Mouse (Mus musculus) stomach, embryonic 15.5 days (tissue): Measurements from ENCODE around the gene St8sia1. TPM values are rescaled to one million over a fixed set of nuclear protein-coding genes. Genes with fewer than 3 reads are reported as not detected.

Experiments
- ATAC-seq: fragments of 200-750 bp; cut with Nextera tagmentation; 2 replicates; pipeline ENCODE4 v1.8.0; 2017; ENCODE audit warnings: low read depth, moderate number of reproducible peaks, moderate TSS enrichment; ENCODE audit not compliant: insufficient read depth, low FRiP score
- H3K27ac ChIP-seq: fragments of 300-500 bp; sonication (generic); 2 replicates; pipeline ENCODE4 v1.5.1; 2015; ENCODE audit warnings: mild to moderate bottlenecking, inconsistent platforms
- H3K27me3 ChIP-seq: fragments of 300-500 bp; sonication (generic); replicated peaks from 2 replicates; pipeline ENCODE4 v1.6.1; 2015; ENCODE audit warnings: inconsistent platforms
- H3K36me3 ChIP-seq: fragments of 300-500 bp; sonication (generic); 2 replicates; pipeline ENCODE4 v1.6.1; 2015; ENCODE audit warnings: inconsistent platforms
- H3K4me1 ChIP-seq: fragments of 300-500 bp; sonication (generic); 2 replicates; pipeline ENCODE4 v1.6.1; 2015; ENCODE audit warnings: inconsistent platforms
- H3K4me2 ChIP-seq: fragments of 300-500 bp; sonication (generic); 2 replicates; pipeline ENCODE4 v1.6.1; 2015; ENCODE audit warnings: mild to moderate bottlenecking, inconsistent platforms
- H3K4me3 ChIP-seq: fragments of 300-500 bp; sonication (generic); replicated peaks from 2 replicates; pipeline ENCODE4 v1.5.1; 2015; ENCODE audit warnings: inconsistent platforms
- H3K9ac ChIP-seq: fragments of 300-500 bp; sonication (generic); 2 replicates; pipeline ENCODE4 v1.6.1; 2015; ENCODE audit warnings: inconsistent platforms
- H3K9me3 ChIP-seq: fragments of 300-500 bp; sonication (generic); 2 replicates; pipeline ENCODE4 v1.6.1; 2016; ENCODE audit warnings: inconsistent platforms
- WGBS: fragments of 180-500 bp; shearing (Covaris S2); methylation state at CpG from one replicate; pipeline ENCODE4 v1.1.7; 2015; 5-methylcytosine and 5-hydroxymethylcytosine counted together
- polyA plus RNA-seq: library from polyadenylated mRNA; unstranded; fragments of >200 nt; fragmentation: Nextera tagmentation; extraction: Ambion mirVana; gene quantifications from 2 replicates; pipeline ENCODE4 v1.2.1, GENCODE M21; 2015

The St8sia1 gene
- polyA plus RNA-seq, 1 experiment from 2014 or later: 0.96 TPM

GRCm38 (mm10) chr6:142801687-142802086 is 162.6 kb downstream of the St8sia1 start:
- no peak overlapping the region for H3K4me3 ChIP-seq
- 82% methylated on average over 5 of the region's 5 CpGs for WGBS
- ATAC-seq: no peak
- H3K4me2 ChIP-seq: no peak overlapping the region
- no peaks in the 10 kb centered on the region for H3K36me3 ChIP-seq
- H3K9ac ChIP-seq: no peak overlapping the region
- no peaks in the 10 kb centered on the region for H3K9me3 ChIP-seq
- no peaks in the 10 kb centered on the region for H3K4me1 ChIP-seq
- no peaks in the 10 kb centered on the region for H3K27me3 ChIP-seq
- no peak overlapping the region for H3K27ac ChIP-seq

GRCm38 (mm10) chr6:142799704-142800374 is 164.4 kb downstream of the St8sia1 start:
- Histone ChIP-seq H3K36me3 (no peaks in the 10 kb centered on the region), H3K9ac (no peak overlapping the region), H3K4me1 (no peaks in the 10 kb centered on the region), H3K27me3 (no peaks in the 10 kb centered on the region), H3K4me3 (no peak overlapping the region), H3K4me2 (no peak overlapping the region), H3K27ac (no peak overlapping the region), H3K9me3 (no peaks in the 10 kb centered on the region)
- ATAC-seq: no peak
- 65% methylated on average over 7 of the region's 7 CpGs for WGBS

- no peak overlapping the region for H3K4me2 ChIP-seq
- no peak for ATAC-seq
- no peak overlapping the region for H3K4me3 ChIP-seq
- WGBS: 73% methylated on average over 9 of the region's 9 CpGs
- no peaks in the 10 kb centered on the region for H3K36me3 ChIP-seq
- H3K27ac ChIP-seq: no peak overlapping the region
- H3K9ac ChIP-seq: no peak overlapping the region
- H3K9me3 ChIP-seq: no peaks in the 10 kb centered on the region
- H3K27me3 ChIP-seq: no peaks in the 10 kb centered on the region
- no peaks in the 10 kb centered on the region for H3K4me1 ChIP-seq
Observed at GRCm38 (mm10) chr6:142798837-142799236, 165.4 kb downstream of the St8sia1 start.

- H3K4me3 ChIP-seq: no peak overlapping the region
- no peak overlapping the region for H3K9ac ChIP-seq
- no peaks in the 10 kb centered on the region for H3K9me3 ChIP-seq
Observed at GRCm38 (mm10) chr6:142797996-142798395, 166.3 kb downstream of the St8sia1 start.

GRCm38 (mm10) chr6:142795655-142796441 is 168.4 kb downstream of the St8sia1 start:
- Histone ChIP-seq H3K9me3 (no peaks in the 10 kb centered on the region), H3K27ac (no peak overlapping the region), H3K4me2 (no peak overlapping the region), H3K9ac (no peak overlapping the region), H3K36me3 (no peaks in the 10 kb centered on the region), H3K4me1 (no peaks in the 10 kb centered on the region), H3K27me3 (no peaks in the 10 kb centered on the region), H3K4me3 (no peak overlapping the region)
- ATAC-seq: no peak
- WGBS: 27% methylated on average over 15 of the region's 15 CpGs

More at GRCm38 (mm10) chr6:142797996-142798395, 166.3 kb downstream of the St8sia1 start:
- ATAC-seq: no peak
- no peaks in the 10 kb centered on the region for H3K4me1 ChIP-seq
- no peaks in the 10 kb centered on the region for H3K27me3 ChIP-seq
- H3K27ac ChIP-seq: no peak overlapping the region
- WGBS: 81% methylated on average over 1 of the region's 1 CpGs
- no peaks in the 10 kb centered on the region for H3K36me3 ChIP-seq
- H3K4me2 ChIP-seq: no peak overlapping the region

DNA sequence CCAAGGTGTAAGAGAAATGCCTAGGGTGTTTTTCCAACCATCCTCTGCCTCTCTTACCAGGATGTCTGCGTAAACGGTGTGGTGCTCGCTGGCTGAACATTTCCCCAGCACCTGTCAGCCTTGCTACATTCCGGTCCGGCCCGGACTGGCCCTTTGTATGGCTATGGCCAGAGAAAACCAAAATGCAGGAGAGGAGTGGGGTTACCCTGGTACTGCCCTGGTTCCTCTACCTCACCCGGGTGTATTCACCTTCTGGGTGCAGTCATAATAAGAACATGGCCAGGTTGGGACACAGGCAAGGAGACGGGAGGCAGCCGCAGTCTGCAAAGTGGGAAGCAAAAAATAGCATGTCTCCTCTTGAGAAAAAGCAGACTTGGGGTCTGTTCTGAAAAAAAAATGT is 169.2 kb downstream of the St8sia1 start:
- WGBS: 54% methylated on average over 9 of the region's 9 CpGs
- no peak overlapping the region for H3K4me3 ChIP-seq
- H3K4me1 ChIP-seq: no peaks in the 10 kb centered on the region

DNA sequence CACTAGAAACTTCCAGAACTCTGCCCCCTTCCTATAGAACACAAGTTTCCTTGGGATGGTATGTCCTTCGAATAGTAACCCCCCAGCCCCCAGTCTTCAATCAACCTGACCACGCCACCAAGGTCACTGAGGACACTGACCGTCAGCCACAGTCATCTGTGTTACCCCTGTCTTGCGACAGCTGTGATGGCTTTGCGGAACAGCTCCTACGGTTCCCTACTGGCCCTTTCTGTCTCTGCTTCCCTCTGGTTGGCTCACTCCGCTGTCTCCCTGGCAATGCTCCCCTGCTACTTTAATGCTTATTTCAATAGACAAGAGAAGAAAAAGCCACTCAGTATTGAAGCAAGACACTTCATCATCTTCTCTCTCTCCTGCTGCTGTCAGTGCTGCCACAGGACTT is 170.8 kb downstream of the St8sia1 start:
- Histone ChIP-seq H3K36me3 (no peaks in the 10 kb centered on the region), H3K9ac (no peak overlapping the region), H3K27ac (no peak overlapping the region), H3K4me2 (no peak overlapping the region), H3K4me1 (no peaks in the 10 kb centered on the region), H3K27me3 (no peaks in the 10 kb centered on the region), H3K9me3 (no peaks in the 10 kb centered on the region), H3K4me3 (no peak overlapping the region)
- ATAC-seq: no peak
- WGBS: 51% methylated on average over 7 of the region's 7 CpGs

More for the DNA sequence above, 169.2 kb downstream of the St8sia1 start:
- peak overlapping the region; percentile 37; the same call in 1 of the 2 replicates for H3K27ac ChIP-seq
- no peaks in the 10 kb centered on the region for H3K27me3 ChIP-seq
- H3K9ac ChIP-seq: no peak overlapping the region
- no peak for ATAC-seq
- H3K4me2 ChIP-seq: no peak overlapping the region
- no peaks in the 10 kb centered on the region for H3K36me3 ChIP-seq
- H3K9me3 ChIP-seq: no peaks in the 10 kb centered on the region

DNA sequence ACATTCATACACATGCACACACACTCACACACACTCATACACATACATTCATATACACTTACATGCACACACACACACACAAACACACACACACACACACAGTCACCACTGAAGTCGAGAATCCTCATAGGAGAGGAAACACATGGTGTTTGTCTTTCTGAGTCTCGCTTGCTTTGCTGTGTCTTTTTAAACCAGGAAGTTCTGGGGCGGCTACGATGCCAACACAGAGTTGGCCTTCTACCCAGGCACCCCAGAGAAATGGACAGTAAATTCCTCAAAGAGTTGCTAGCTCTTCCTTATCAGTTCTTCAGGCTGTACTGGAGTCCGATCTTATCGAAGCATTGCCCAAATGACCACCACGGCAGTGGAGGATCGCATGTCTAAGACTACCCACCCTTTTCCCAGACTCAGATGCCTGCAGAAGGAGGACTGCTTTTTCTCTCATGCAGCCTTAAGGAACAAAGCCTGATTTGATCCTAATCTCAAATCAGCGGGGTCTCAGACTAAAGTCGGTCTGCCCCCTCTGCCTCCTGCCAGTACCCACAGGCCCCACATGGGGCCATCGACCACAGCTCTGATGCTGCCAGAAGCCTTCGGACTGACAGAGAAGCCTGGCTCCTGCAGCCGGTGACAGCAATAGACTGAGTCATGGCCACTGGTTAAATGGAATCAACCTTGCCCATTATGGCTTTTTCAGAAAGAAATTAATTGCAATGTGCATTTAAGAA is 171.8 kb downstream of the St8sia1 start:
- Histone ChIP-seq H3K4me1 (no peaks in the 10 kb centered on the region), H3K9ac (no peak overlapping the region), H3K4me2 (no peak overlapping the region), H3K36me3 (no peaks in the 10 kb centered on the region), H3K4me3 (no peak overlapping the region), H3K27ac (no peak overlapping the region), H3K9me3 (no peaks in the 10 kb centered on the region), H3K27me3 (no peaks in the 10 kb centered on the region)
- 49% methylated on average over 13 of the region's 13 CpGs for WGBS
- ATAC-seq: no peak

GRCm38 (mm10) chr6:142789736-142790135 is 174.5 kb downstream of the St8sia1 start:
- no peak overlapping the region for H3K4me3 ChIP-seq
- H3K4me2 ChIP-seq: no peak overlapping the region
- no peaks in the 10 kb centered on the region for H3K9me3 ChIP-seq
- no peak overlapping the region for H3K9ac ChIP-seq
- no peaks in the 10 kb centered on the region for H3K4me1 ChIP-seq
- ATAC-seq: no peak
- H3K36me3 ChIP-seq: no peaks in the 10 kb centered on the region
- 90% methylated on average over 10 of the region's 10 CpGs for WGBS
- no peaks in the 10 kb centered on the region for H3K27me3 ChIP-seq
- no peak overlapping the region for H3K27ac ChIP-seq

- peak overlapping the region; percentile 21 for H3K4me2 ChIP-seq
- 42% methylated on average over 18 of the region's 18 CpGs for WGBS
- H3K27me3 ChIP-seq: no peaks in the 10 kb centered on the region
- 0 out of 2 replicates have a peak, but pooled peaks have one; percentile 14 for ATAC-seq
- no peaks in the 10 kb centered on the region for H3K9me3 ChIP-seq
- no peak overlapping the region for H3K4me3 ChIP-seq
- H3K36me3 ChIP-seq: no peaks in the 10 kb centered on the region
- H3K27ac ChIP-seq: no peak overlapping the region
- no peak overlapping the region for H3K9ac ChIP-seq
- H3K4me1 ChIP-seq: no peaks in the 10 kb centered on the region
Observed at GRCm38 (mm10) chr6:142788042-142788987, 175.9 kb downstream of the St8sia1 start.

DNA sequence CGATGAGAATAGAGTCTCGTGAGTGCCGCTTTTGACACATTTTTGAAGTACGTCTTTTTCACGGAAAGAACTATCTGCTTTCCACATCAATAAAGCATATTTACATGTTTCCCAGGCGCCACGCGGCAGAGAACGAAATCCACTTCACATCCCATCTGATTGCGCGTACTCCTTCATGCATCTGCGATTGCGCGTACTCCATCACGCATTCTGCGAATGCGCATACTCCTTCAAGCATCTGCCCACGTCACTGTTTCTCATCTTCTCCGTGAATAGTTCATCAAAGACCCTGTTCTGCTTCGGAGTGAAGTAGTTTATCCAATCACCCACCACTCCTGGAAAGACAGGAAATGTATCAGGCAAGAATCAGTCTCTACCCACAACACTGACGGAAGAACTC is 178.1 kb downstream of the St8sia1 start:
- Histone ChIP-seq H3K4me2 (no peak overlapping the region), H3K4me3 (no peak overlapping the region), H3K9me3 (no peaks in the 10 kb centered on the region), H3K27ac (no peak overlapping the region), H3K9ac (no peak overlapping the region), H3K27me3 (no peaks in the 10 kb centered on the region), H3K4me1 (no peaks in the 10 kb centered on the region), H3K36me3 (no peaks in the 10 kb centered on the region)
- no peak for ATAC-seq
- WGBS: 83% methylated on average over 21 of the region's 21 CpGs
